Mouse (Mus musculus) megakaryocyte, embryonic 14.5 days (primary cell): Measurements from ENCODE around the gene Ecsit.

Experiments used
- FLI1 ChIP-seq: IDR thresholded peaks from 2 replicates; pipeline ENCODE4 v1.6.1; 2012; ENCODE audit warnings: low read length, inconsistent platforms, mixed read lengths
- GATA1 ChIP-seq: IDR thresholded peaks from 3 replicates; pipeline ENCODE4 v1.6.1; 2012; ENCODE audit warnings: mixed read lengths, low read length, inconsistent platforms, borderline replicate concordance

DNA sequence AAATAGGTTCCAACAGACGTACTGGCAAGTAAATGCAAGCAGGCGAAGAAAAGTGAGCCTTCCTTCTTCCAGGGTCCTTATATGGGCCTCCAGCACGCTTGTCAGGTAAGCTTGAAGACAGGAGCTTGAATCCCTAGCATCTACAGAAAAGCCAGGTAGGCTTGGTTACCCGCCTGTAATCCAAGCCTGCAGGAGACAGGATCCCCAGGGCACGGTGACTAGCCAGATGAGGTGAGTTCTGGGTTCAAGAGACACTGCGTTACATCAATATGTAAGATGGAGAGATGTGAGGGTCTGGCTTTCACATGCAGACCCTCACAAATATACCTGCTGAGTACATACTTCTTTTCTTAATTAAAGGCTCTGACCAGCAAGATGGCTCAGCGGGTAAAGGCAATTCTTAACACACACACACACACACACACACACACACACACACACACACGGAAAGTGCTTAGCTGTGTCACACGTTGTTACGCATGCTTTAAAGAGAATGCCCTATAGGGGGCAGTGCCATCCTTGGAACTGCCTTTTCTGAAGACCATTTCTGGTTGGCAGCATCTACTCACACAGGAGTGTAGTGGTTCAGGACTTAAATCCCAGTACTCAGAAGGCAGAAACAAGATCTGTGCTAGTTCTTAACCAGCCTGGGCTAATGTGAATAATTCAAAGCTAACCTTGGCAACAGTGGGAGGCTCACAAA is 32.7 kb upstream of the Ecsit start:
- no peak for TF ChIP-seq GATA1
- no peak for TF ChIP-seq FLI1
